Mouse (Mus musculus): ENCODE measurements around the gene Gnas.
"Not testable (repeated sequence)": the region's sequence is repeated elsewhere in the genome, so short reads cannot be mapped to it uniquely, and the experiment has no call there.

Gnas gene

DNA sequence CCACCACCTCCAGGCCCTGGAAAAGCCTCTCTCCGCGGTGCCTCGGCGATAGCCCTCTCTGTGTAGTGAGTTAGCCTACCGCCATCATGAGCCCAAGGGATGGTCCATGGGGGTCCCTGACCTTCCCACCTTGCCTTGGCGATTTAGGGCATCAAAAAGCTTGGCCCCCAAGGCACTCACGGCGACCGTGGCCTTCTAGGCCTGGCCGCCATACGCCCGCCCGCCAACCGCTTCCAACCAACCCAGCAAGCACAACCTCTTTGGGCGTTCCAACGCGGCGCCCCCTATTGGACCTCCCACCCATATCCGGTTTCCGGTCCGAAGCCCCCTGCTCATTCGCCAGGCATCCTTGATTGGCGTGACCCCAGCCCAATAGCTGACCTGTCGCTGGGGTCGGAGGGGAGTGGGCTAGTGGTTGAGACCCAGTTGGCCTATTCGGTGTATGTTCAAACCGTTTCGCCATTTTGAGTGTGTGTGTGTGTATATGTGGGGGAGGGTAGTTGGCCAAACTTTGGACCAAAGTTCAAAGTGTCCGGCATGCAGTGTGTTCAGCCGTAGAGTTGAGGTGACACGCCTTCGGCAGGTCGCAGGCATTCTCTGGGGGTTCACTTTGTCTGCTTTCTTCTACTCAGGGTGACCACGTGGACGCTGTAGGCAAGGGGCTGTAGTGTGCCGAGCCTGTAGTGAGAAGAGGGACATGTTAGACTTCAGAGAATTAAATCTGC lies 11.2 kb downstream of the Gnas start:
- peak; percentile 60 for DNase-seq

DNA sequence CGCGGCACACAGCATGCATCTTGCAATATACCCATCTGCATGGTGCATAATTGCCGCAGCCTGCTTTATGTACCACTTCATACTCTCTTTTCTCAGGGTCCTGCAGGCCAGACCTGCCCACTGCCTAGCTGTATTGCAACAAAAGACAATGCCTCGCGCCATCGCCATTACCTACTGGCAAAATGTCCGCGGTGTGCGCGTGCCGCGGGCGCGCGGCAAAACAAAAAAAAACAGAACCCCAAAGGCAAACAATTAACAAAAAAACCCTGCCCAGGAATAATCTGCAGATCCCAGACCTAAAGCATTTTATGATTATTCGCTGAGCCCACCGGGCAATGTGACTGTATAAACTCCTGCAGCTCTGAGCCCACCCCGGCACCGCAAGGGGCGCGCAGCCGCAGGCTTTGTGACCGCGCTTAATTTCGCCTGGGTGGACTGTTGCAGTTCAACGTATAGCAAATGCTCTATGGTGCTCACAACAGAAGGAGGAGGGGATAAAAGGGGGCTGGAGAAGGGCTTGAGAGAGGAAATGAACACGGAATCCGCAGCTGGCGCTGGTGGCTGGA lies 11.9 kb downstream of the Gnas start:
- DNase-seq: no peak

DNA sequence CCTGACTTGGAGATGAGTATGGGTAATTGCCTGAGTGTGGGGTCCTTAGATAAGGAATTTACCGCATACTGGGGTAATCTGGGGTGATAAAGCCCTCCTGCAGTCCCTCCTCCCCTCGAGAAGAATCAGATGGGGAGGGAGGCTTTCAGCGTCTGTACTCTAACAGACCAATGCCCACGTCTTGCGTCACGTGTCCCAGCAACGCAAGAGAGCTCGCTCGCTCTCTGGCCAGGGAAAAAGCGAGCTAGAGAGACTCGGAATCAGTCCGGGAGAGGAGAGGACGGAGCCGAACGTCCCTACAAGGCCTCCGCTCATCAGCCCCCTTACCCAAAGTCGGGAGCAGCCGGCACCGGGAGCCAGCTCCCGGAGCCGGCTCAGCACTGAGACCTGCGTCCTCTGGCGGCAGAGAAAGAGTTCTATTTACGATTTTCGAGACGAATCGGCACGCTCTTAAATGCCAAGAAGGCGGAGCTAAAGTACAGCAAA lies 13.0 kb downstream of the Gnas start:
- peak; percentile 41 for DNase-seq

DNA sequence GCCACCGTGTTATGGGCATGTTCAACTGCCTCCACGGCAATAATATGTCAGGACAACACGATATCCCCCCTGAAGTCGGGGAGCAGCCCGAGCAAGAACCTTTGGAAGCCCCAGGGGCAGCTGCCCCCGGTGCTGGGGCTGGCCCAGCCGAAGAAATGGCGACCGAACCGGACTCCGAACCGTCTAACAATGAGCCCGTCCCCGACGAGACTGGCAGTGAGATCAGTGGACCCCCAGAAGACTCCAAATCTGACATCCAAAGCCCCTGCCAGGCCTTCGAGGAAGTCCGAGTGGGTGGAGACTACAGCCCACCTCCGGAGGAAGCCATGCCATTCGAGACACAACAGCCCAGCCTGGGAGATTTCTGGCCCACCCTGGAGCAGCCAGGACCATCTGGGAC lies 13.7 kb downstream of the Gnas start:
- DNase-seq: no peak

DNA sequence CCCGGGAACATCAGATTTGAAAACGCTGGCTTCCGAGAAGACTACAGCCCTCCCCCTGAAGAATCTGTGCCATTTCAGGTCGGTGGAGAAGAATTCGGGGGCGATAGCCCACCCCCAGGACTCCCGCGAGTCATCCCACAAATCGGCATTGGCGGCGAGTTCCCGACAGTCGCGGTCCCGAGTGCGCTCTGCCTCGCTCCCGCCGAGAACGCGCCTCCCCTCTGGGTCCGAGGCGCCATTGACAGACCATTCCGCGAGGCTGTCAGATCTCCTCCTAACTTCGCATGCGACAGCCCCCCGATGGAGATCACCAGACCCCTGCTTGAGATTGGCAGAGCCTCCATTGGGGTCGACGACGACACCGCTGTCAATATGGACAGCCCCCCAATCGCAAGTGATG lies 14.4 kb downstream of the Gnas start:
- DNase-seq: no peak

DNA sequence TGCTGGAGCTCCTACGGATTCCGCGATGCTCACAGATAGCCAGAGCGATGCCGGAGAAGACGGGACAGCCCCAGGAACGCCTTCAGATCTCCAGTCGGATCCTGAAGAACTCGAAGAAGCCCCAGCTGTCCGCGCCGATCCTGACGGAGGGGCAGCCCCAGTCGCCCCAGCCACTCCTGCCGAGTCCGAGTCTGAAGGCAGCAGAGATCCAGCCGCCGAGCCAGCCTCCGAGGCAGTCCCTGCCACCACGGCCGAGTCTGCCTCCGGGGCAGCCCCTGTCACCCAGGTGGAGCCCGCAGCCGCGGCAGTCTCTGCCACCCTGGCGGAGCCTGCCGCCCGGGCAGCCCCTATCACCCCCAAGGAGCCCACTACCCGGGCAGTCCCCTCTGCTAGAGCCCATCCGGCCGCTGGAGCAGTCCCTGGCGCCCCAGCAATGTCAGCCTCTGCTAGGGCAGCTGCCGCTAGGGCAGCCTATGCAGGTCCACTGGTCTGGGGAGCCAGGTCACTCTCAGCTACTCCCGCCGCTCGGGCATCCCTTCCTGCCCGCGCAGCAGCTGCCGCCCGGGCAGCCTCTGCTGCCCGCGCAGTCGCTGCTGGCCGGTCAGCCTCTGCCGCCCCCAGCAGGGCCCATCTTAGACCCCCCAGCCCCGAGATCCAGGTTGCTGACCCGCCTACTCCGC lies 15.1 kb downstream of the Gnas start:
- DNase-seq: no peak

DNA sequence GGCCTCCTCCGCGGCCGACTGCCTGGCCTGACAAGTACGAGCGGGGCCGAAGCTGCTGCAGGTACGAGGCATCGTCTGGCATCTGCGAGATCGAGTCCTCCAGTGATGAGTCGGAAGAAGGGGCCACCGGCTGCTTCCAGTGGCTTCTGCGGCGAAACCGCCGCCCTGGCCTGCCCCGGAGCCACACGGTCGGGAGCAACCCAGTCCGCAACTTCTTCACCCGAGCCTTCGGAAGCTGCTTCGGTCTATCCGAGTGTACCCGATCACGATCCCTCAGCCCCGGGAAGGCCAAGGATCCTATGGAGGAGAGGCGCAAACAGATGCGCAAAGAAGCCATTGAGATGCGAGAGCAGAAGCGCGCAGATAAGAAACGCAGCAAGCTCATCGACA lies 15.6 kb downstream of the Gnas start:
- DNase-seq: no peak

DNA sequence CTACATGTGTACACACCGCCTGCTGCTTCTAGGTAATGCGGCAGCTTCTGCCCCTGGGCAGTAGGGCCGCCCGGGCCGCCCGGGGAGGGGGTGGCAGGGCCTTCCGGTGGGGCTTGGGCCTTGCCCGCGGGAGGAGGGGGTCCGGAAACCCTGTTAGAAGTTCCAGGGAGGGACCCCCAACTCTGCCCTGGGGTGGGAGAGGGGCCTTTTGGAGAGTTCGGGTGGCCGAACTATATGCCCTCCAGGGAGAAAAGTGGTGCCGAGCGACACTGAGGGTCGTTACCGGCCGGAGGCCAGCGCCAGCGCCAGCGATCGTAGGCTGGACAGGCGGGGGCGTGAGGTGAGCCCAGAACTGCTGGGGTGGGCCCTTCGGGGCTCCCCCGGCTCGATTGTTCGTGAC lies 16.1 kb downstream of the Gnas start:
- no peak for DNase-seq

DNA sequence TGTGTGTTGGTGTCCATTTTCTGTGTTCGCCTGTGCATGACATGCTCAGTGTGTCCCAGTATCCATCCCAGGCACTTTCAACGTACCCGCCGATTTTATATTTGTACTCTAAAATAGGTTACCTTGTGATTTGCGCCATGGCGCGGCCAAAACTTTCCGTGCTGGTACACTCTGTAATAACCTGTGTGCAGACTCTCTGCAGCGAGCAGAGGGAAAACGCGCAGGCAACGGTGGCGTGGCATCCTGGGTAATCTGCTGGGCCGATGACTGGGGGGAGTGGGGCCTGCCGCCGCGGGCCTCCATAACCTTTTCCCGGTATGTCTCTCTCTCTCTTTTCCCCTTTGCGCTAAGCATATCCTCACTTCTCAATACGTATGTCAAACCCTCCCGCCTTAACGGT lies 16.5 kb downstream of the Gnas start:
- no peak for DNase-seq

DNA sequence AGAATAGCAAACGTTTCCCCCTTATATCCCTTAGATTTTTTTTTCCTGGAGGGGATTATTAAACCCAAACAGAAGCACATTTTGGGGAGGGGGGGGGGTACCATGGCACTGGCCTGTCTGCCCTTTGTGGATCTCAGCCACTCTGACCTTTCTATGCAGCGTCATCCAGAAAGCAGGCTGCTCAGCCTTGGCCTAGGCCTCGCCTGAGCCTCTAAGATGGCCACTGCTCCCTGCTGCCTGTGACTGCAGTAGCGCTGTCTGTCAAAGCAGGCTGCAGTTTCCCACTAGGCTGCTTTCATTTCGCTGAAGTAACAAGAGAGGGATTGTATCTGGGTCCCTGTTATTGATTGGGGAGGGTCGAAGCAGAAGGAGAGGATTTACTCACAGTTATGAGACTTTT lies 18.4 kb downstream of the Gnas start:
- DNase-seq: no peak

DNA sequence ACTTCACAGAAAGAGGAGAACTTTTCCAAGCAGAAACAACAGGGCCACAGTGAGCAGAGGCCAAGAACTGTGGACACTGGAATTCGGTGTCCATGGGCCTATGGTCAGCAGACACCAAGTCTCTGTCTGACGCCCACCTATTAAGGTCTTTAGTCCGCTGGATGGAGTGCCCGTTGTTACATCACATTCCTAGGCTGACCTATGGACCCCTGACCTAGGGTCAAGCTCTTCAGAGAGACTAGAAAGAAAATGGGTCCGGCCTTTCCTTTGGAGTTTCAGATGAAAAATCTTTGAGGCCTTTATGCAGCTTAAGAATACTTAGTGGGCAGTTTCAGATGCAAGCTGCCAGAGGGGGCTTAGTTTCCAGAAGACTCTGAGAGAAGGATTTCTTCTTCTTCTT lies 21.5 kb downstream of the Gnas start:
- no peak for DNase-seq

DNA sequence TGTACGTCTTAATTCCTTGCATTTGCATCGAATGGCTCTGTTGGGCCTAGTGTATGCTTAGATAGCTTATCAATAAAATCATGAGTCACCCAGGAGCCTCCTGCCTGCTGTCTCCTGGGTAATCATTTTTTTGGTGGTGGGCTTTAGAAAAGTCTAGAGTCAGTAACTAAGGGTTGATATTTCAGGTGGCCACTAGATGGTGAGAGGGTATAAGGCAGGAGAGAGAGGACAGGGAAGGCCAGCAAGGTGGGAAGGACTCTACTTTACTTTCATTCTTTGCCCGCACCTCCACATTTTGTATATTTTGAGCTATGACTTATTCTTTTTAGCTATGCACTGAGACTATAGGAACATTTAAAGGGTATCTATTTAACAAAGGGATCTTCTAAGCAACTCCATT lies 23.8 kb downstream of the Gnas start:
- no peak for DNase-seq

DNA sequence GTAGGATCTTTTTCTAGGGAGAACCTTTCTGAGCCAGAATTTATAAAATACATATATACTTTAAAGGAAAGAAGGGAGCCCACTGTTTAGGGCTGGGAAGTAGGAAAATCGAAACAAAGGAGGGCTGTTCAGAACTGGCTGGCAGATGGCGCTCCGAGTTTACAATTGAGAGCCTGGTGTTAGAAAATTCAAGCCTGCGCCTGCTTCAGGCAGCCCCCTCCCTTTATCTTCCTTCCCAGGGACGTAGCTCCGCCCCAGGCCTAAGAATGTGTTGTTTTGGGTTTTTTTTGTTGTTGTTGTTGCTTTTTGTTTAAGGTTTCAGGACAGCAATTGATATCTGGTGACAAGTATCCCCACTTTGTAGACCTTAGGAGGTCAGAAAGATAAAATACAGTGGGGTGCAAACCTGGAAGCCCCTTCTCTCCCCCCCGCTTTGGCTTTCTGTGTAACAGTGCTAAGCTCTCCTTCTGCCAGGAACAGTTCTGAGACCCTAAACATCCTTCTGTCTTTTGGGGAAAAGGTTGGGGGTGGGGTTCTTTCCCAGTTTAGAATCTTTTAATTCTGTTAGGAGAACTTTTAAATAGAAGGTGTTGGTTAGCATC lies 26.9 kb downstream of the Gnas start:
- DNase-seq: peak; percentile 57

DNA sequence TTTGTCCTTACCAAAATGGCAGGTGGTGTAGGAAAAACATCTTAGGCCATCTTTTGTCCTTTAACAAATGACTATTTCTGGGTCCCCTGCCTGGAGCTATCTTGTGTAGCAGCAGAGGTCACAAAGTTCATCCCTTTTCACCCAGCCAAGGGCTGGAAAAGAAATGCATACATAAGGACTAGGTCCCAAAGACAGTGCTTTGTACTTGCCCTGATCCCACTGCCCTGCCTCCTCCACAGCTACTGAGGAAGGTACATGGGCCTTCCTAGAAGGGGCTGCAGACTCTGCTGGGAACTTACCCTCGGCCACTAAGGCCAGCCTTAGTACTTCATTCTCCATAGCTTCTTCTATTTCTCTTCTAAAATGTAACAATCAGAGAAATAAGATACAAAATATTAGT lies 27.5 kb downstream of the Gnas start:
- DNase-seq: no peak

DNA sequence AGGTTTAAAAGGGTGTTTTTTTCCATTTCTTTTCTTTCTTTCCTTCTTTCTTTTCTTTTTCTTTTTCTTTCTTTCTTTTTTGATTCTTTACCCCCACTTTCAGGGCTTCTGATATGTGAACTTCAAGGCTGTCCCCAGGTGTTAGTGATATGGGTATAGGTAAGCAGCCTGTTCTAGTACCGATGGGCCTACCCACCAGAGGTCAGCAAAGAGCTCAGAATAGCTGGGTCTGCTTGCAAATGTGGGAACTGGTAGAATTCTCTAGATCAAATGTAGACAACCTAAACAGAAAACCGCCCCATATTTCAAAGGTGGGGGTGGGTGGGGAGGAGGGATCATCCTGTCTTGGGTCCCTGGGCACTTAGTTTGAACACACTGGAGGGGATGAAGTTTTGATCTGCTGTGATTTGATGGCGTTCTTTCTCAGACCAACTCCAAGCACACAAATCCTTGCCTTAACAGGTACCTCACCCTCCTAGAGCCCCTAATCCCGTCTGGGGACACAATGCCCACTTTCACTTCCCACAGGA lies 28.1 kb downstream of the Gnas start:
- peak; percentile 89 for DNase-seq

DNA sequence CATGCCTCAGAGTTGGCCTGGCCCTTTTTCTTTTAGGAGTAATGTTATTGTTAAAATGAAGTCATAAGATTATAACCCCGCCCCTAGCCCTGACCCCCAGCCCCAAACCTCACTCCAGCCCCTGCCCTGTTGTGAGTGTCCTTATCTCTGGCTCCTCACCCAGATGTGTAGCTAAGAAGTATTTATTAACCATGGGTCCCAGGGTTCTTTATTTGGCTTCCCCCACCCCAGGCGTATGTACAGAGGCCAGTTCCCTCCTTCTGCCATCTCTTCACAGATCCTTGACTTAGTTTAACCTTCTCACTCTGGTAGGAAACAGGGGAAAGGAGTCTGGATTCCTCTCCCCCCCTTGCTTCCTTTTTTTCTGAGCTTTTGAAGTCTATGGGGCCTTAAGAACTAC lies 28.5 kb downstream of the Gnas start:
- DNase-seq: no peak

DNA sequence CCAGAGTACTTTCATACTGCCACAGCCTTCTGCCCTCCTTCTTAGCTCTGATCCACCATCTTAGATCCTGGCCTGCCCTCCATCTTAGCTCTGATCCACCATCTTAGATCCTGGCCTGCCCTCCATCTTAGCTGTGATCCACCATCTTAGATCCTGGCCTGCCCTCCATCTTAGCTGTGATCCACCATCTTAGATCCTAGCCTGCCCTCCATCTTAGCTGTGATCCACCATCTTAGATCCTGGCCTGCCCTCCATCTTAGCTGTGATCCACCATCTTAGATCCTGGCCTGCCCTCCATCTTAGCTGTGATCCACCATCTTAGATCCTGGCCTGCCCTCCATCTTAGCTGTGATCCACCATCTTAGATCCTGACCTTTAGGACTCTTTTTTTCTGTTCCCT lies 31.3 kb downstream of the Gnas start:
- not testable (repeated sequence) for DNase-seq

DNA sequence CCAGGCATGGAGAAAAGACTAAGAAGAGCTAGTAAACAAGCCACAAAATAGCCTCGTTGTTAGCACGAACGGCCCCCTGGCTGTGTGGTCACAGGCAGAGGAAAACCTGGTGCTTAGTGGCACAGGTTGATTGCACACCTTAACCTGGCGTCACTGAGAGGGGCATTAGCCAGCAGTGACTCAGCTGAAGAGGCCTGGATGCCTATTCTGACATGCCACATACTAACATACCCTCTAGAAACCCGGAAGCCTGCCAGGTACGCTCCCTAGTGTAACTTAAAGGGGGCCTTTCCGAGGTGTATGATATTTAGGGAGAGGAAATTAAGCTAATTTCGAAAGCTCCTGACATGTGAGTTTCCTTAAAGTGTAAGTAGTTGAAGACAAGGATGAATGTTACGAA lies 32.5 kb downstream of the Gnas start:
- DNase-seq: no peak

DNA sequence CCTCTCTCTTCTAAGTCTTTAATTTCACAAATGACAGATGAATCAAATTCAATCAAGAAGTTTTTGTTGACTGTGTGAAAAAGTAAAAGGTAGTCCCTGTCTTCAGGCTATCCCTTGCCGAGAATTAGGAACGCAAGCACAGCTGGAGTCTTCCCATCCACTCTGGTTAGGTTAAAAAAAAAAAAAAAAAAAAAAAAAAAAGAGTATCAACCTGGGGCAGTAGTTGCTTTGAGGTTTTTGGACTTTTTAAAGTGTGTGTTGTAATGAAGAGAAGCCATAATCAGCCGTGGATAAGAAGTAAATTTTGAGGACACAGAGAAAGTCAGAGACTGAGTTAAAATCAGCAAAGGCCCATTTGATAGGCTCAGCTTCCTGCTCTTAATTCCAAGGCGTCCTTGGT lies 41.9 kb downstream of the Gnas start:
- no peak for DNase-seq

DNA sequence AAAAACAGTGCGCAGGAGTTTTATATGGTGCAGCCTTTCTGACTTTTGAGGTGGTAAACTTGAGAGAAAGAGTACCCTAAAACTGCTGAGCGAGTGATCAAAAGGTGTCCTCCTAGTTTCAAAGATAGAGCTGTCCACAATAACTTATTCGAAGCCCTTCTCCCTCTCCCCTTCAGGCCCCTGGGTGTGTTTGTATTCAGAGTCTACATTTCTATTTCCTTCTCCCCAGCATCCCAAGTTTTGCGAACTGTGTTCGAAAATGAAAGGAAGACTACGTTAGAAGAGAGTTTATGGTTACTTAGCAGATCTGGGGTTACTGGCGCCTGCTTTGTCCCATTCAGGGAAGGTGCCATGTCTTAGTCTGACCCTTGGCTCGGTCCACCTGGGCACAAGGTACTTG lies 42.4 kb downstream of the Gnas start:
- no peak for DNase-seq

DNA sequence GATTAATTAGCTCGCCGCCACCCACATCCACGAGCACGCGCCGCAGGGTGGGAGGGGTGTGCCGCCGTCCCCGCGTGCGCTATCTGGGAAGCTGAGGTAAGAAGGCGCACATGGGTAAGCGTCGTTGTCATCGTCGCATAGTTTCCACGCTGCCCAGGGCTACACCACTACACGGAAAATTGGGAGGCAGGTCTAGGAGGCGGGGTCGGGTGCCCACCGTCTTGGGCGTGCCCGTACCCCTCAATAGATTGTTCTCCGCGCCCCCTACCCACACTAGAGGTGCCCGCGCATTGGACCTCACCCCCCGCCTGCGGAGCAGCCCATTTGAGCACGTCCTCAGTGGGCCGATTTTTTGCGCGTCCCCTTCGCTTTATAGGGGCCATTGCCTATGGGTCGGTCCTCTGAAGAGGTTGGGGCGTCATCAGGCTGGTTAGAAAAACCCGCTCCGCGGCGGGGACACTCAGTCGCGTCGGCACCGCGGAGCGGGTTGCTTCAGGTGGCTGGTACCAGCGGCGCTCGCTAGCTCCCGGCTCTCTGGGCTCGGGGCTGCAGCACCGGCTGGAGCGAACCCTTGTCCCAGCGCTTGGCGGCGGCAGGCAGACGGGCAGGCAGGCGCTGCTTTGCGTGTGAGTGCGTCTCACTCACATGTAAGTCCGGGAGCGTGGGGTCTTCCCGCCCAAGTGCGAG lies 43.3 kb downstream of the Gnas start:
- DNase-seq: peak; percentile 65

DNA sequence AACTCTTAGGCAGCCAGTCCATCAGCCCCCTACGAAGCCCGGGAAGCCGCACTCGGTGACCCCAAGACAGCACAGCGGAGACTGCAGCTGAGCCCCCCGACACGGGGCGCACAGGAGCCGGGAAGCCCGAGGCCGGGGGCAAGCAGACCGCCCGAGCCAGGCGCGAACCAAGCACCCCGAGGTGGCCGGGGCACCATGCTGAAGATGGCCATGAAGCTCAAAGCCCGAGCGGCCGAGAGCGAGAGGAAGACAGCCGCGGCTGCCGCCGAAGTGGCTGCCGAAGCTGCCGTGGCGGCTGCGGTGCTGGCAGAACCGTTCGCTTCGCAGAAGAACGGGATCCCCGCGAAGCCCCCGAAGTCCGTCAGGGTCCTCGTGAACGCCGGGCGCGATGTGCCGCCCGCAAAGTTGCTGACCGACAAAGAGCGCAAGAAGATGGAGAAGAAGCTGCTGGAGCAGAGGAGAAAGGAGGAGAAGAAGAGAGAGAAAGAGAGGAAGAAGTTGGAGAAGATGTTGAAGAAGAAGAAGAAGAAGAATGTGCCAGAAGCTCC lies 44.3 kb downstream of the Gnas start:
- no peak for DNase-seq
